Mouse (Mus musculus): ENCODE data around the gene Scn5a. TPM values are rescaled to one million over a fixed set of nuclear protein-coding genes. Genes with fewer than 3 reads are reported as not detected.

Gene Scn5a
- total RNA-seq (2014; fragmentation: Nextera tagmentation): not detected in 2 replicates
- total RNA-seq (2017): under 0.01 and 0.27 TPM in 2 replicates
- not detected in 2 replicates for polyA plus RNA-seq (2012)

GRCm38 (mm10) chr9:119578636-119579438 lies at the start of gene Scn5a:
Gene Scn5a (minus strand): TSS chr9:119579016.
- no peak within 1 kb of the TSS; the same call in 1 of the 2 replicates for H3K4me3 ChIP-seq (ENCODE audit: low read depth, low read length)
- no peaks in the 10 kb centered on the region for H3K36me3 ChIP-seq (replicated peaks)
- no peak for ATAC-seq (ENCODE audit: extremely low read depth, insufficient number of reproducible peaks, low FRiP score, poor library complexity, severe bottlenecking)
- TF ChIP-seq GATA1 (IDR thresholded peaks at IDR 0.05; ENCODE audit: borderline replicate concordance, low read length) (no peak), TAL1 (conservative IDR thresholded peaks at IDR 0.05; ENCODE audit: low read depth, low read length) (no peak), GATA2 (IDR thresholded peaks at IDR 0.05; ENCODE audit: borderline replicate concordance, low read depth, low read length) (no peak), CTCF (IDR thresholded peaks at IDR 0.05; ENCODE audit: low read depth, low read length) (no peak)
- no peaks in the 10 kb centered on the region for H3K27me3 ChIP-seq (ENCODE audit: insufficient read depth, low read length)
- H3K4me1 ChIP-seq (ENCODE audit: insufficient read depth, low read depth, low read length): no peaks in the 10 kb centered on the region
- peaks cover 92% of the 10 kb centered on the region for H3K9me3 ChIP-seq (replicated peaks)
- DNase-seq (ENCODE audit: low spot score): no peak

GRCm38 (mm10) chr9:119627227-119627626 lies 48.4 kb upstream of the Scn5a start:
- ATAC-seq (ENCODE audit: extremely low read depth, insufficient number of reproducible peaks, low FRiP score, poor library complexity, severe bottlenecking): no peak
- Histone ChIP-seq H3K9me3 (replicated peaks) (peaks cover 90% of the 10 kb centered on the region), H3K36me3 (replicated peaks) (no peaks in the 10 kb centered on the region), H3K4me3 (ENCODE audit: low read depth, low read length) (no peak overlapping the region), H3K27me3 (ENCODE audit: insufficient read depth, low read length) (no peaks in the 10 kb centered on the region), H3K4me1 (ENCODE audit: insufficient read depth, low read depth, low read length) (no peaks in the 10 kb centered on the region)
- DNase-seq (ENCODE audit: low spot score): no peak
- no peak for TF ChIP-seq GATA2 (IDR thresholded peaks at IDR 0.05; ENCODE audit: borderline replicate concordance, low read depth, low read length)
- TF ChIP-seq CTCF (IDR thresholded peaks at IDR 0.05; ENCODE audit: low read depth, low read length): no peak
- no peak for TF ChIP-seq GATA1 (IDR thresholded peaks at IDR 0.05; ENCODE audit: borderline replicate concordance, low read length)
- no peak for TF ChIP-seq TAL1 (conservative IDR thresholded peaks at IDR 0.05; ENCODE audit: low read depth, low read length)
- no peak for TF ChIP-seq POLR2AphosphoS5 (IDR thresholded peaks at IDR 0.05; ENCODE audit: insufficient replicate concordance, low read depth, low read length)

GRCm38 (mm10) chr9:119624151-119624550 lies 45.3 kb upstream of the Scn5a start:
- Histone ChIP-seq H3K9me3 (replicated peaks) (peaks cover 66% of the 10 kb centered on the region), H3K27me3 (ENCODE audit: insufficient read depth, low read length) (no peaks in the 10 kb centered on the region), H3K4me3 (ENCODE audit: low read depth, low read length) (no peak overlapping the region), H3K36me3 (replicated peaks) (no peaks in the 10 kb centered on the region), H3K4me1 (ENCODE audit: insufficient read depth, low read depth, low read length) (no peaks in the 10 kb centered on the region)
- DNase-seq (ENCODE audit: low spot score) (no peak), ATAC-seq (ENCODE audit: extremely low read depth, insufficient number of reproducible peaks, low FRiP score, poor library complexity, severe bottlenecking) (no peak)
- no peak for TF ChIP-seq TAL1 (conservative IDR thresholded peaks at IDR 0.05; ENCODE audit: low read depth, low read length)
- TF ChIP-seq POLR2AphosphoS5 (IDR thresholded peaks at IDR 0.05; ENCODE audit: insufficient replicate concordance, low read depth, low read length): no peak
- TF ChIP-seq GATA2 (IDR thresholded peaks at IDR 0.05; ENCODE audit: borderline replicate concordance, low read depth, low read length): no peak
- TF ChIP-seq GATA1 (IDR thresholded peaks at IDR 0.05; ENCODE audit: borderline replicate concordance, low read length): no peak
- TF ChIP-seq CTCF (IDR thresholded peaks at IDR 0.05; ENCODE audit: low read depth, low read length): no peak

- Histone ChIP-seq H3K4me3 (ENCODE audit: low read depth, low read length) (no peak overlapping the region), H3K4me1 (ENCODE audit: insufficient read depth, low read depth, low read length) (no peaks in the 10 kb centered on the region), H3K27me3 (ENCODE audit: insufficient read depth, low read length) (no peaks in the 10 kb centered on the region), H3K9me3 (replicated peaks) (peaks cover 87% of the 10 kb centered on the region), H3K36me3 (replicated peaks) (no peaks in the 10 kb centered on the region)
- no peak for TF ChIP-seq GATA2 (IDR thresholded peaks at IDR 0.05; ENCODE audit: borderline replicate concordance, low read depth, low read length)
- TF ChIP-seq POLR2AphosphoS5 (IDR thresholded peaks at IDR 0.05; ENCODE audit: insufficient replicate concordance, low read depth, low read length): no peak
- TF ChIP-seq CTCF (IDR thresholded peaks at IDR 0.05; ENCODE audit: low read depth, low read length): no peak
- TF ChIP-seq GATA1 (IDR thresholded peaks at IDR 0.05; ENCODE audit: borderline replicate concordance, low read length): no peak
- TF ChIP-seq TAL1 (conservative IDR thresholded peaks at IDR 0.05; ENCODE audit: low read depth, low read length): no peak
- DNase-seq (ENCODE audit: low spot score): no peak
- no peak for ATAC-seq (ENCODE audit: extremely low read depth, insufficient number of reproducible peaks, low FRiP score, poor library complexity, severe bottlenecking)
Observed at GRCm38 (mm10) chr9:119614798-119615197, 36.0 kb upstream of the Scn5a start.

- ATAC-seq (ENCODE audit: extremely low read depth, insufficient number of reproducible peaks, low FRiP score, poor library complexity, severe bottlenecking): no peak
- no peaks in the 10 kb centered on the region for H3K27me3 ChIP-seq (ENCODE audit: insufficient read depth, low read length)
- H3K9me3 ChIP-seq (replicated peaks): peaks cover 82% of the 10 kb centered on the region
- H3K4me1 ChIP-seq (ENCODE audit: insufficient read depth, low read depth, low read length): no peaks in the 10 kb centered on the region
- H3K4me3 ChIP-seq (ENCODE audit: low read depth, low read length): no peak overlapping the region
- DNase-seq (ENCODE audit: low spot score): no peak
- no peak for TF ChIP-seq POLR2AphosphoS5 (IDR thresholded peaks at IDR 0.05; ENCODE audit: insufficient replicate concordance, low read depth, low read length)
- no peak for TF ChIP-seq GATA1 (IDR thresholded peaks at IDR 0.05; ENCODE audit: borderline replicate concordance, low read length)
- no peak for TF ChIP-seq TAL1 (conservative IDR thresholded peaks at IDR 0.05; ENCODE audit: low read depth, low read length)
- TF ChIP-seq GATA2 (IDR thresholded peaks at IDR 0.05; ENCODE audit: borderline replicate concordance, low read depth, low read length): no peak
- no peak for TF ChIP-seq CTCF (IDR thresholded peaks at IDR 0.05; ENCODE audit: low read depth, low read length)
- H3K36me3 ChIP-seq (replicated peaks): no peaks in the 10 kb centered on the region
Observed at GRCm38 (mm10) chr9:119610563-119611166, 31.8 kb upstream of the Scn5a start.

- ATAC-seq (ENCODE audit: extremely low read depth, insufficient number of reproducible peaks, low FRiP score, poor library complexity, severe bottlenecking): no peak
- DNase-seq (ENCODE audit: low spot score): no peak
- TF ChIP-seq GATA2 (IDR thresholded peaks at IDR 0.05; ENCODE audit: borderline replicate concordance, low read depth, low read length): no peak
- no peak for TF ChIP-seq CTCF (IDR thresholded peaks at IDR 0.05; ENCODE audit: low read depth, low read length)
- TF ChIP-seq TAL1 (conservative IDR thresholded peaks at IDR 0.05; ENCODE audit: low read depth, low read length): no peak
- TF ChIP-seq GATA1 (IDR thresholded peaks at IDR 0.05; ENCODE audit: borderline replicate concordance, low read length): no peak
- no peak for TF ChIP-seq POLR2AphosphoS5 (IDR thresholded peaks at IDR 0.05; ENCODE audit: insufficient replicate concordance, low read depth, low read length)
Observed at GRCm38 (mm10) chr9:119606906-119607305, 28.1 kb upstream of the Scn5a start.

More at GRCm38 (mm10) chr9:119606906-119607305, 28.1 kb upstream of the Scn5a start:
- H3K9me3 ChIP-seq (replicated peaks): peaks cover 74% of the 10 kb centered on the region
- no peaks in the 10 kb centered on the region for H3K4me1 ChIP-seq (ENCODE audit: insufficient read depth, low read depth, low read length)
- no peaks in the 10 kb centered on the region for H3K36me3 ChIP-seq (replicated peaks)
- H3K4me3 ChIP-seq (ENCODE audit: low read depth, low read length): no peak overlapping the region
- no peaks in the 10 kb centered on the region for H3K27me3 ChIP-seq (ENCODE audit: insufficient read depth, low read length)
